Mouse (Mus musculus): ENCODE data around the gene Mtmr14.

Gene Mtmr14

GRCm38 (mm10) chr6:113329396-113329795 is 91.8 kb downstream of the Mtmr14 start:
- in situ Hi-C loops (cut with MboI, MseI), result no loop called here

GRCm38 (mm10) chr6:113330547-113330946 is 92.9 kb downstream of the Mtmr14 start:
- in situ Hi-C loops (cut with MboI, MseI), result no loop called here

All from T-helper 1 cell (primary cell).